Mouse (Mus musculus): ENCODE data around the gene Park7. TPM values are rescaled to one million over a fixed set of nuclear protein-coding genes. Genes with fewer than 3 reads are reported as not detected.

Park7 gene
- polyA plus RNA-seq, 1 experiment from 2014 or later, result 177 TPM

DNA sequence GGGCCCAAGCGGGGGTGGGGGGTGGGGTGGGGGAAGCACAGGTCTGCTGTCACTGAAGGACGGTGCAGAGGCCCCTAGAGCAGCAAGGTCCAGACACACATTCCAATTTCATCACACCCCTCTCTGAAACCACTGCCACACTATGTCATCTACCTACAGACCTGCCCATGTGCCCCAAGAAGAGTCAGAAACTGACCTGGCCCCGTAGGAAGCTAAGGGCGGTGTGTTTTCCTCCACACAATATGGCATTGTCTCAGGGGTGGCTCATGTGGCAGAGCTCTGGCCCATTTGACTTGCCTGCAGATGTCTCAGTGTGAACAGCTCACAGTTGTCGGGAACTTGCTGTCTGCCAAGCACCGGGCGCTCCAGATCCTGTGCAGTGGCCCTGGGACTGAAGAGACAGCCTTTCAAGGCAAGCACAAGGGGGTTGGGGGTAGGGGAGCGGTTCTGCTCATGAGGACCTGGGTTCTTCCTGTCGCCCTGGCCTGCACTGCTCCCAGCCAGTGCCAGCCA, 42.0 kb downstream of the Park7 start:
- Histone ChIP-seq H3K4me3 (ENCODE audit: low read depth, low read length) (no peak overlapping the region), H3K27ac (ENCODE audit: low read length) (peak overlapping the region; percentile 69), H3K9ac (ENCODE audit: low read depth, low read length) (no peak overlapping the region), H3K4me1 (ENCODE audit: control insufficient read depth, low read depth, low read length) (peaks cover 14% of the 10 kb centered on the region), H3K4me2 (ENCODE audit: low read depth, low read length) (no peak overlapping the region), H3K27me3 (ENCODE audit: control insufficient read depth, insufficient read depth, low read depth, low read length) (no peaks in the 10 kb centered on the region), H3K9me3 (replicated peaks; ENCODE audit: control insufficient read depth, low read length) (no peaks in the 10 kb centered on the region), H3K36me3 (ENCODE audit: control insufficient read depth, insufficient read depth) (no peaks in the 10 kb centered on the region)
- ATAC-seq (ENCODE audit: low read depth), result peak; percentile 73
- 49% methylated on average over 9 of the region's 9 CpGs for WGBS (ENCODE audit: insufficient replicate concordance)

DNA sequence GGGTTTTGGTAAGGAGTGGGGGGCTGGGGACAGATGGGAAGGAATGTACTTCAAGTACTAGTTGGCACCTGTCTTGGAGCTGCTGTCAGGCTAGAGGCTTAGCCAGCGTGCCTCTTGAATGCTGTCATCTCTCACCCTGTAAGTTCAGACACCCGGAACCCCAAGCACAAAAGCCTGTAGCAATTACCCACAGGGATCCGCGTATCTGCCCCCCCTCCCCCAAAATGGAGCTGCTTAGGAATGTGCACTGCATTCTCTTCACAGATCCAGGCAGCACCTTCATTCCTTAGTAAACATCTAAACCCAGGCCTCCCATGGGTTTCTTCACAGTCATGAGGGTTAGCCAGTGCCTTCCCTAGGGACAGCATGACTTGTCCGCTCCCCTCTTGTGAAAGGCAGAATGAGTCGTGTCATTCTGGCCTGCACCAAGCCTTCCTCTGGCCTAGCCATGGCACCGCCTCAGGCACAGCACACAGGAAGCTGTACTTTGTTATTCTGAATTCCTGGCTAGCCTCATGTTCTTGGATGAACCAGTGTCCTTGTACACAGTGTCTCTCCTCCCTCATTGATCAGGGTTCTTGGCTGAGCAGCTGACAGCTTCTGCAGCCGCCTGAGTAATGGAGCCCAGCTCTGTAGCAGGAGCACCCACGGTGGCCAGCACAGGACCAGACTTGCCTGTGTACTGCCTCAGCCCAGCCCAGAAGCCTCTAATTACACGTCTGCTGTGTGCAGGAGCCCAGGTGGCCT, 42.7 kb downstream of the Park7 start:
- H3K4me1 ChIP-seq (ENCODE audit: control insufficient read depth, low read depth, low read length), result peaks cover 14% of the 10 kb centered on the region
- no peak overlapping the region for H3K9ac ChIP-seq (ENCODE audit: low read depth, low read length)
- H3K27me3 ChIP-seq (ENCODE audit: control insufficient read depth, insufficient read depth, low read depth, low read length), result no peaks in the 10 kb centered on the region
- H3K27ac ChIP-seq (ENCODE audit: low read length), result peak overlapping the region; percentile 69
- no peak overlapping the region for H3K4me3 ChIP-seq (ENCODE audit: low read depth, low read length)
- H3K9me3 ChIP-seq (replicated peaks; ENCODE audit: control insufficient read depth, low read length), result no peaks in the 10 kb centered on the region
- H3K36me3 ChIP-seq (ENCODE audit: control insufficient read depth, insufficient read depth), result peaks cover 3% of the 10 kb centered on the region; the same call in 1 of the 2 replicates
- peak; percentile 25 for ATAC-seq (ENCODE audit: low read depth)
- H3K4me2 ChIP-seq (ENCODE audit: low read depth, low read length), result no peak overlapping the region
- WGBS (ENCODE audit: insufficient replicate concordance), result 44% methylated on average over 10 of the region's 10 CpGs

DNA sequence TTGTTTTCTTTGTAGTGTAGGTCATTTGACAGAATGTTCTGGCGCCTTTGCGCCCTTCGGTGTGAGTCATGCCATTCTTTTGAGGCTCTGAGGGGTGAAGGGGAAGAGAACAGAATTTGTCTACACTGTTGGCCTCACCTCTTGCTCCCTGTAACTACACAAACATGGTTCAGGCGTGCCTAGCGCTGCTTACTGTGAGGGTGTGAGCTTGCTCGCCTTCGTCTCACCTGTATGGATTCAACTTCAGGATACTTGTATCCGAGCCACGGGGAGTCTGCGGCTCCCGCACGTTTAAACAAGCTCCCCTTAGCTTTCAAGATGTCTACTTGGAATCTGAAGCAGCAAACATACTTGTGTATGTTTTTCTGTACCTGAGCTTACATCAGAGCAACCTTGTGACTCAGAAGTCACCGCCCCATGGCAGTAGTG, 43.3 kb downstream of the Park7 start:
- WGBS (ENCODE audit: insufficient replicate concordance), result 70% methylated on average over 13 of the region's 13 CpGs
- Histone ChIP-seq H3K4me1 (ENCODE audit: control insufficient read depth, low read depth, low read length) (peaks cover 14% of the 10 kb centered on the region), H3K27ac (ENCODE audit: low read length) (peak overlapping the region; percentile 69), H3K4me2 (ENCODE audit: low read depth, low read length) (no peak overlapping the region), H3K36me3 (ENCODE audit: control insufficient read depth, insufficient read depth) (peaks cover 4% of the 10 kb centered on the region; the same call in 1 of the 2 replicates), H3K27me3 (ENCODE audit: control insufficient read depth, insufficient read depth, low read depth, low read length) (no peaks in the 10 kb centered on the region), H3K9ac (ENCODE audit: low read depth, low read length) (no peak overlapping the region), H3K4me3 (ENCODE audit: low read depth, low read length) (no peak overlapping the region), H3K9me3 (replicated peaks; ENCODE audit: control insufficient read depth, low read length) (no peaks in the 10 kb centered on the region)
- ATAC-seq (ENCODE audit: low read depth), result no peak

DNA sequence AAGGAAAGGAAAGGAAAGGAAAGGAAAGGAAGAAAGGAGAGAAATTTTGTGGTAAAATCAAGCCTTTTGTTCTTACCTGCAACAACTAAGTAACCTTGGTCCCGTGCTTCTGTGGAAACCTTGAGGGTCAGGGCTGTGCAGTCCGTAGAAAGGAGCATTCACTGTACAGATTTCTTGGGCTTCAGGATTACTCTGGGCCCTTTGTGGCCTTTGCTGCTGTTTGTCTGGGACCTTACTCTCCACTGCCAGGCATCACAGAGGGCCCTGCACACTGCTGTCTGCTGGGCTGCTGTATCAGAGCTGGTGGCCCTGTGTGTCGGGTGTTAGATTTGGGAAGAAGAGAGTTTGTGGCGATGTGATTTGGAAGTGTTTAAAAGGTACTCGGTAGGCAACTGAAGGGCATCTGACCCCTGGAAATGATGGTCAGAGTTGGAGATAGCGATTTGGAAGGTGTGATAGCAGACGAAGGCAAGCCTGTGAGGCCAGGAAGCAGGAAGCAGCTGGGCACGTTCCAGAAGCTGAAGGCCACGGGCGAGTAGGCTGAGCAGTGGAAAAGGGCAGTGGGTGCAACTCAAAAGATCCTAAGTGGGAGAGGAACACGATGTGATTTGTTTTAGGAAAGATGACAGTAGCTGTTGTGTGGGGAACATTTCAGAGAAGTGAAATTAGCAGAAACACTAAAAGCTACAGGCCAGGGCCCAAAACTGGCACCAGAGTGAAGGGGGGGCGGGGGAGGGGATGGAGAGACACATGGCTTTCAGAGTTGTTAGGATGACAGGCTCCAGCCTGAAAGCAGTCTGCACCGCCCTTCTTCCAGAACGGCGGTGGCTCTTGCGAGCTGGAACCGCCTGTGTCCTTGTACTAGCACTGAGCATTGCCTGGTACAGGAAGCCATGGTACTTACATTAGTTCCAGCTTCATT, 44.7 kb downstream of the Park7 start:
- Histone ChIP-seq H3K9ac (ENCODE audit: low read depth, low read length) (no peak overlapping the region), H3K27ac (ENCODE audit: low read length) (no peak overlapping the region), H3K4me3 (ENCODE audit: low read depth, low read length) (no peak overlapping the region), H3K4me2 (ENCODE audit: low read depth, low read length) (no peak overlapping the region), H3K36me3 (ENCODE audit: control insufficient read depth, insufficient read depth) (peaks cover 4% of the 10 kb centered on the region; the same call in 1 of the 2 replicates), H3K4me1 (ENCODE audit: control insufficient read depth, low read depth, low read length) (peaks cover 9% of the 10 kb centered on the region), H3K27me3 (ENCODE audit: control insufficient read depth, insufficient read depth, low read depth, low read length) (no peaks in the 10 kb centered on the region), H3K9me3 (replicated peaks; ENCODE audit: control insufficient read depth, low read length) (no peaks in the 10 kb centered on the region)
- WGBS (ENCODE audit: insufficient replicate concordance), result 39% methylated on average over 17 of the region's 17 CpGs
- ATAC-seq (ENCODE audit: low read depth), result no peak

DNA sequence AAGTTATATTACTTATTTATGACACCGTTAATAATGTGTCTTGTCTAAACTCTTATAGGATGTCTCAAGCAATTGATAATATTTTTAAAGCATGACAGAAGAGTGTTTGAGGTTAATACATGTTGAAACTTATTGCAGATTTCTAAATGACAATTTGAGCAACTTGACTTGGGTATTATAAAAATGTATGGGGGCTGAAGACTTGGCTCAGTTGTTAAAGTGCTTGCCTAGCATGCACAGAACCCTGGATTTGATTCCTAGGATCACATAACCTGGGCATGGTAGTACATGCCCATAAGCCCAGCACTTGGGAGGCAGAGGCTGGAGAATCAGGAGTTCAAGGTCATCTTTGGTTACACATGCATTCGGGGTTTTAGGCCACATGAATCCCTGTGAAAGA, 45.4 kb downstream of the Park7 start:
- no peaks in the 10 kb centered on the region for H3K27me3 ChIP-seq (ENCODE audit: control insufficient read depth, insufficient read depth, low read depth, low read length)
- no peak overlapping the region for H3K4me3 ChIP-seq (ENCODE audit: low read depth, low read length)
- H3K4me2 ChIP-seq (ENCODE audit: low read depth, low read length), result no peak overlapping the region
- peaks cover 9% of the 10 kb centered on the region for H3K4me1 ChIP-seq (ENCODE audit: control insufficient read depth, low read depth, low read length)
- peaks cover 4% of the 10 kb centered on the region; the same call in 1 of the 2 replicates for H3K36me3 ChIP-seq (ENCODE audit: control insufficient read depth, insufficient read depth)
- no peaks in the 10 kb centered on the region for H3K9me3 ChIP-seq (replicated peaks; ENCODE audit: control insufficient read depth, low read length)
- no peak for ATAC-seq (ENCODE audit: low read depth)
- no peak overlapping the region for H3K27ac ChIP-seq (ENCODE audit: low read length)
- WGBS (ENCODE audit: insufficient replicate concordance), result 66% methylated on average over 2 of the region's 2 CpGs
- no peak overlapping the region for H3K9ac ChIP-seq (ENCODE audit: low read depth, low read length)

DNA sequence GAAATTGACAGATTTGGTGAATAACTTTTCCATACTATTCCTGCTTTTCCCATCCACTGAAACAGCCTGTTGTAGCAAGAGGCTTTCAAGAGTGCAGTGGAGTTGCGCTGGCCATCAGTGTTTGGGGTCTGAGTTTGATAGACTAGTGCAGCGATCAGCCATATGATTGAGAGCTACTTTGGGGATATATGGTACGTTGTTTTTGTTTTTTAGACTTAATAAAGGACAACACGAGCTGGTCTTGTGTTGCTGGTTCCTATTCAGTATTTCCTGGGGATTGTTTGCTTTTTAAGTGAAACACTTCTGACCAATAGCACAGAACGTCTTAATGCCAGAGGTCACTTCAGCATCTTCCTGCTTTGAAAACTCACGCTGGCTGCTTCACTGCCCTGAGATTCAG, 46.1 kb downstream of the Park7 start:
- WGBS (ENCODE audit: insufficient replicate concordance), result 62% methylated on average over 6 of the region's 6 CpGs
- Histone ChIP-seq H3K36me3 (ENCODE audit: control insufficient read depth, insufficient read depth) (peaks cover 4% of the 10 kb centered on the region; the same call in 1 of the 2 replicates), H3K4me1 (ENCODE audit: control insufficient read depth, low read depth, low read length) (peaks cover 9% of the 10 kb centered on the region), H3K27ac (ENCODE audit: low read length) (no peak overlapping the region), H3K4me2 (ENCODE audit: low read depth, low read length) (no peak overlapping the region), H3K27me3 (ENCODE audit: control insufficient read depth, insufficient read depth, low read depth, low read length) (no peaks in the 10 kb centered on the region), H3K4me3 (ENCODE audit: low read depth, low read length) (no peak overlapping the region), H3K9me3 (replicated peaks; ENCODE audit: control insufficient read depth, low read length) (no peaks in the 10 kb centered on the region), H3K9ac (ENCODE audit: low read depth, low read length) (no peak overlapping the region)
- ATAC-seq (ENCODE audit: low read depth), result no peak

DNA sequence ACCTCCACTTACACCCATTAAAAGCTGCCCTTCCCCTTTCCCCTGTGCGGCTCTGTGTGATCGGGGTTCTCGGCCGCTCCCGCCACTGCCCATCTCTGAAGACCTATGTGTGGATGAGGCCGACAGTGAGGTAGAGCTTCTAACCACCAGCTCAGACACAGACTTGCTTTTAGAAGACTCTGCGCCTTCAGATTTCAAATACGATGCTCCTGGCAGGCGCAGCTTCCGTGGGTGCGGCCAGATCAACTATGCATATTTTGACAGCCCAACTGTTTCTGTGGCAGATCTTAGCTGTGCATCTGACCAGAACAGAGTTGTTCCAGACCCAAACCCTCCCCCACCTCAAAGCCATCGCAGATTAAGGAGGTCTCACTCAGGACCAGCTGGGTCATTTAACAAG, 47.7 kb downstream of the Park7 start:
- 74% methylated on average over 9 of the region's 12 CpGs for WGBS (ENCODE audit: insufficient replicate concordance)
- H3K36me3 ChIP-seq (ENCODE audit: control insufficient read depth, insufficient read depth), result peaks cover 4% of the 10 kb centered on the region; the same call in 1 of the 2 replicates
- no peak overlapping the region for H3K27ac ChIP-seq (ENCODE audit: low read length)

DNA sequence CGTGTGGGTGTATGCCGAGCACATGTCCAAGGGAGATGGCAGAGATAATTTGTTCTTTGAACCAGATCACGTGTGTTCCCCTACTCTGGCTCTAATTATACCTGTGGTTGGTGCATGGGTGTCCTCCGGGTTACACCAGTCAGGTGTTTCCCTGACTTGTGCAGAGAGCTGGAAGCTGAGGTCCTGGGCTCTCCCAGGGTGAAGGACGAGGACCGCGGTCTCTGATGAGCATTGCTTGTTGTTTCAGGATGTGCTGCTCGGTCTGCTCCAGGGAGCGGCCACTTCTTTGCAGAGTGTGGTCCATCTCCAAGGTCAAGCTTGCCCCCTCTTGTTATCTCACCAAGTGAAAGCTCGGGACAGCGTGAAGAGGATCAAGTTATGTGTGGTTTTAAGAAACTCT, 48.2 kb downstream of the Park7 start:
- ATAC-seq (ENCODE audit: low read depth), result no peak
- no peak overlapping the region for H3K4me3 ChIP-seq (ENCODE audit: low read depth, low read length)
- WGBS (ENCODE audit: insufficient replicate concordance), result 79% methylated on average over 11 of the region's 11 CpGs
- H3K4me1 ChIP-seq (ENCODE audit: control insufficient read depth, low read depth, low read length), result peaks cover 3% of the 10 kb centered on the region; the same call in 1 of the 2 replicates
- no peaks in the 10 kb centered on the region for H3K9me3 ChIP-seq (replicated peaks; ENCODE audit: control insufficient read depth, low read length)
- H3K27ac ChIP-seq (ENCODE audit: low read length), result no peak overlapping the region
- H3K4me2 ChIP-seq (ENCODE audit: low read depth, low read length), result no peak overlapping the region
- H3K9ac ChIP-seq (ENCODE audit: low read depth, low read length), result no peak overlapping the region
- no peaks in the 10 kb centered on the region for H3K27me3 ChIP-seq (ENCODE audit: control insufficient read depth, insufficient read depth, low read depth, low read length)
- peaks cover 4% of the 10 kb centered on the region; the same call in 1 of the 2 replicates for H3K36me3 ChIP-seq (ENCODE audit: control insufficient read depth, insufficient read depth)

More for the DNA sequence above, 47.7 kb downstream of the Park7 start:
- Histone ChIP-seq H3K4me2 (ENCODE audit: low read depth, low read length) (no peak overlapping the region), H3K4me1 (ENCODE audit: control insufficient read depth, low read depth, low read length) (peaks cover 4% of the 10 kb centered on the region), H3K27me3 (ENCODE audit: control insufficient read depth, insufficient read depth, low read depth, low read length) (no peaks in the 10 kb centered on the region), H3K4me3 (ENCODE audit: low read depth, low read length) (no peak overlapping the region), H3K9me3 (replicated peaks; ENCODE audit: control insufficient read depth, low read length) (no peaks in the 10 kb centered on the region), H3K9ac (ENCODE audit: low read depth, low read length) (no peak overlapping the region)
- ATAC-seq (ENCODE audit: low read depth), result no peak

Data from liver, embryonic 16.5 days (tissue).